Mouse (Mus musculus) CH12.LX (cell line): ENCODE measurements around the gene Ulk4. TPM values are rescaled to one million over a fixed set of nuclear protein-coding genes. Genes with fewer than 3 reads are reported as not detected.

Experiments
- DNase-seq: peaks from one replicate; pipeline ENCODE4 v3.0.0-alpha.2; 2013; ENCODE audit errors: extremely low read depth
- H3K27ac ChIP-seq: 2 replicates; pipeline ENCODE4 v1.5.1; 2012; ENCODE audit warnings: low read depth, mild to moderate bottlenecking, control low read depth, moderate library complexity; ENCODE audit not compliant: insufficient read depth
- H3K27me3 ChIP-seq: replicated peaks from 2 replicates; pipeline ENCODE3; 2012; ENCODE audit warnings: inconsistent platforms
- H3K36me3 ChIP-seq, 2 experiments: replicated peaks in 1 of 2; 2 replicates each; pipeline versions ENCODE3 to v1.6.1; 2012; ENCODE audit warnings: inconsistent platforms in 1 of 2, low read length in 1 of 2, mild to moderate bottlenecking in 1 of 2, mixed read lengths in 1 of 2, moderate library complexity in 1 of 2; ENCODE audit not compliant: control insufficient read depth in 1 of 2, insufficient read depth in 1 of 2
- H3K4me1 ChIP-seq, 2 experiments: 2 replicates each; pipeline ENCODE4 v1.6.1; 2012; ENCODE audit warnings: inconsistent platforms in 1 of 2, moderate library complexity in 1 of 2; ENCODE audit not compliant: insufficient read depth in 2 of 2, control insufficient read depth in 1 of 2
- H3K4me2 ChIP-seq: 2 replicates; pipeline ENCODE4 v1.6.1; 2012; ENCODE audit warnings: low read depth, mild to moderate bottlenecking, control low read depth; ENCODE audit not compliant: poor library complexity, insufficient read depth, severe bottlenecking
- H3K4me3 ChIP-seq, 3 experiments: fragments of 150-350 bp in 1 of 3; sonication (generic) in 1 of 3; replicated peaks in 1 of 3; 2 replicates each; pipeline versions ENCODE3 to v1.5.1; 2011 to 2012; ENCODE audit warnings: low read depth in 2 of 3, low read length in 2 of 3, mild to moderate bottlenecking in 2 of 3, moderate library complexity in 2 of 3, control low read depth in 1 of 3, improper control_type of control experiment in 1 of 3, inconsistent platforms in 1 of 3, mixed read lengths in 1 of 3; ENCODE audit not compliant: poor library complexity in 1 of 3
- H3K79me2 ChIP-seq: replicated peaks from 2 replicates; pipeline ENCODE4 v1.6.1; 2012; ENCODE audit warnings: mild to moderate bottlenecking, moderate library complexity; ENCODE audit not compliant: control insufficient read depth, poor library complexity, insufficient read depth, severe bottlenecking; ENCODE audit errors: extremely low read depth
- H3K9ac ChIP-seq: 2 replicates; pipeline ENCODE4 v1.6.1; 2012; ENCODE audit warnings: low read depth, mild to moderate bottlenecking, control low read depth, moderate library complexity; ENCODE audit not compliant: insufficient read depth
- H3K9me3 ChIP-seq: replicated peaks from 2 replicates; pipeline ENCODE3; 2012; ENCODE audit warnings: low read length, inconsistent platforms, mixed read lengths
- CHD2 ChIP-seq: IDR thresholded peaks from 2 replicates; pipeline ENCODE4 v1.6.1; 2011; ENCODE audit warnings: low read length, improper control_type of control experiment
- ELF1 ChIP-seq: IDR thresholded peaks from 2 replicates; pipeline ENCODE4 v1.6.1; 2014; ENCODE audit warnings: low read depth, mild to moderate bottlenecking, inconsistent platforms, low read length, improper control_type of control experiment
- EP300 ChIP-seq: IDR thresholded peaks from 2 replicates; pipeline ENCODE4 v1.6.1; 2011; ENCODE audit warnings: low read length, improper control_type of control experiment
- ETS1 ChIP-seq: conservative IDR thresholded peaks from 2 replicates; pipeline ENCODE4 v1.6.1; 2012; ENCODE audit warnings: low read depth, mild to moderate bottlenecking, inconsistent platforms, low read length, improper control_type of control experiment, moderate library complexity
- MAX ChIP-seq: IDR thresholded peaks from 2 replicates; pipeline ENCODE4 v1.6.1; 2011; ENCODE audit warnings: low read length, improper control_type of control experiment
- MAZ ChIP-seq: IDR thresholded peaks from 2 replicates; pipeline ENCODE4 v1.6.1; 2012; ENCODE audit warnings: low read depth, mild to moderate bottlenecking, inconsistent platforms, low read length, improper control_type of control experiment, moderate library complexity
- MEF2A ChIP-seq: IDR thresholded peaks from 2 replicates; pipeline ENCODE4 v1.6.1; 2014; ENCODE audit warnings: low read depth, mild to moderate bottlenecking, inconsistent platforms, low read length, improper control_type of control experiment, borderline replicate concordance
- MXI1 ChIP-seq: IDR thresholded peaks from 2 replicates; pipeline ENCODE4 v1.6.1; 2011; ENCODE audit warnings: mild to moderate bottlenecking, low read depth, low read length, improper control_type of control experiment
- NELFE ChIP-seq: IDR thresholded peaks from 2 replicates; pipeline ENCODE4 v1.6.1; 2011; ENCODE audit warnings: low read depth, low read length, improper control_type of control experiment
- NRF1 ChIP-seq: IDR thresholded peaks from 2 replicates; pipeline ENCODE4 v1.6.1; 2014; ENCODE audit warnings: low read depth, mild to moderate bottlenecking, inconsistent platforms, low read length, improper control_type of control experiment, moderate library complexity
- PAX5 ChIP-seq: IDR thresholded peaks from 2 replicates; pipeline ENCODE4 v1.6.1; 2012; ENCODE audit warnings: low read length, inconsistent platforms, mixed read lengths
- POLR2A ChIP-seq: IDR thresholded peaks from 2 replicates; pipeline ENCODE4 v1.6.1; 2011; ENCODE audit warnings: low read depth, mild to moderate bottlenecking, improper control_type of control experiment, low read length
- SIN3A ChIP-seq: IDR thresholded peaks from 2 replicates; pipeline ENCODE4 v1.6.1; 2012; ENCODE audit warnings: low read length, improper control_type of control experiment, inconsistent platforms
- SMC3 ChIP-seq: IDR thresholded peaks from 2 replicates; pipeline ENCODE4 v1.6.1; 2011; ENCODE audit warnings: low read depth, low read length, improper control_type of control experiment
- TCF12 ChIP-seq: IDR thresholded peaks from 2 replicates; pipeline ENCODE4 v1.6.1; 2014; ENCODE audit warnings: low read depth, mild to moderate bottlenecking, inconsistent platforms, low read length, improper control_type of control experiment
- UBTF ChIP-seq: IDR thresholded peaks from 2 replicates; pipeline ENCODE4 v1.6.1; 2012; ENCODE audit warnings: low read depth, mild to moderate bottlenecking, inconsistent platforms, low read length, improper control_type of control experiment, moderate library complexity
- ZKSCAN1 ChIP-seq: IDR thresholded peaks from 2 replicates; pipeline ENCODE4 v1.6.1; 2012; ENCODE audit warnings: low read depth, inconsistent platforms, low read length, improper control_type of control experiment, borderline replicate concordance
- ZMIZ1 ChIP-seq: IDR thresholded peaks from 2 replicates; pipeline ENCODE4 v1.6.1; 2012; ENCODE audit warnings: low read depth, mild to moderate bottlenecking, inconsistent platforms, low read length, improper control_type of control experiment
- ZNF384 ChIP-seq: IDR thresholded peaks from 2 replicates; pipeline ENCODE4 v1.6.1; 2012; ENCODE audit warnings: low read depth, low read length, improper control_type of control experiment, inconsistent platforms
- dilution Hi-C: fragments of 300-500 bp; cut with MboI; formaldehyde crosslinking; loops from 2 replicates; pipeline ENCODE4 v1.14.3; 2020; ENCODE audit warnings: low sequenced_read_pairs; ENCODE audit not compliant: extremely low pct_unique_long_range_greater_than_20kb, extremely low pct_ligation_motif_present
- in situ Hi-C: fragments of 300-500 bp; cut with MboI; formaldehyde crosslinking; loops from 3 replicates; pipeline ENCODE4 v1.14.3; 2019; ENCODE audit warnings: low sequenced_read_pairs, low pct_ligation_motif_present, low pct_unique_long_range_greater_than_20kb, mixed read lengths
- polyA plus RNA-seq: library from polyadenylated mRNA; unstranded; fragments of >175 nt; gene quantifications from 2 replicates; pipeline ENCODE4 v1.2.1, GENCODE M21; 2012; ENCODE audit warnings: low read depth; ENCODE audit not compliant: insufficient read length
- total RNA-seq, 2 experiments: library from RNA; depleted of rRNA; stranded (reverse); fragments of 300-350 nt in 1 of 2; fragments of >200 nt in 1 of 2; gene quantifications; 2 replicates each; pipeline ENCODE4 v1.2.3; 2012 to 2014

Gene Ulk4
- total and polyA plus RNA-seq, 3 experiments: 1.6 to 25.8 (median 18.5) TPM

- TF ChIP-seq ZKSCAN1 (no peak), ETS1 (no peak), ELF1 (no peak), MEF2A (no peak), MAZ (0 out of 2 replicates have a peak, but pooled peaks have one; percentile 22), POLR2A (no peak), ZMIZ1 (no peak)
These were observed 21.0 kb upstream of the Ulk4 start (continued) for GRCm38 (mm10) chr9:121298065-121298398.

GRCm38 (mm10) chr9:121297171-121298064 lies 20.4 kb upstream of the Ulk4 start, which contains the start of gene Trak1:
TSS of gene Trak1 (plus strand) at chr9:121297502.
- peaks cover 36% of the 10 kb centered on the region for H3K79me2 ChIP-seq
- H3K4me3 ChIP-seq: peak within 1 kb of the TSS; percentile 76 to 90 (median 84)
- TF ChIP-seq PAX5 (no peak), POLR2A (peak; percentile 66; the same call in 1 of the 2 replicates), SMC3 (no peak), CHD2 (no peak), TCF12 (peak; percentile 33; the same call in 1 of the 2 replicates), NRF1 (0 out of 2 replicates have a peak, but pooled peaks have one; percentile 29), MXI1 (peak; percentile 25), MAX (peak; percentile 60; the same call in 1 of the 2 replicates), EP300 (no peak), ZNF384 (no peak), SIN3A (0 out of 2 replicates have a peak, but pooled peaks have one; percentile 21), NELFE (0 out of 2 replicates have a peak, but pooled peaks have one; percentile 37), UBTF (peak; percentile 69; the same call in 1 of the 2 replicates)
- TF ChIP-seq, all 38 proteins: peak for 8
- Histone ChIP-seq H3K9ac (peak within 1 kb of the TSS; percentile 89), H3K9me3 (no peaks in the 10 kb centered on the region), H3K4me1 (peaks cover 10 to 30% of the 10 kb centered on the region in 2 experiments), H3K27me3 (peaks cover 11% of the 10 kb centered on the region), H3K36me3 (peaks cover 0 to 8% of the 10 kb centered on the region in 2 experiments), H3K4me2 (peak within 1 kb of the TSS; percentile 98), H3K27ac (peak within 1 kb of the TSS; percentile 53)
- in situ Hi-C loops (no loop called here), dilution Hi-C loops (no loop called here)
- DNase-seq: no peak
